Mouse (Mus musculus): Measurements from ENCODE around the gene Map3k5. TPM values are rescaled to one million over a fixed set of nuclear protein-coding genes. Genes with fewer than 3 reads are reported as not detected.

Gene Map3k5
- polyA plus RNA-seq, 1 experiment from 2014 or later: 3.1 TPM

DNA sequence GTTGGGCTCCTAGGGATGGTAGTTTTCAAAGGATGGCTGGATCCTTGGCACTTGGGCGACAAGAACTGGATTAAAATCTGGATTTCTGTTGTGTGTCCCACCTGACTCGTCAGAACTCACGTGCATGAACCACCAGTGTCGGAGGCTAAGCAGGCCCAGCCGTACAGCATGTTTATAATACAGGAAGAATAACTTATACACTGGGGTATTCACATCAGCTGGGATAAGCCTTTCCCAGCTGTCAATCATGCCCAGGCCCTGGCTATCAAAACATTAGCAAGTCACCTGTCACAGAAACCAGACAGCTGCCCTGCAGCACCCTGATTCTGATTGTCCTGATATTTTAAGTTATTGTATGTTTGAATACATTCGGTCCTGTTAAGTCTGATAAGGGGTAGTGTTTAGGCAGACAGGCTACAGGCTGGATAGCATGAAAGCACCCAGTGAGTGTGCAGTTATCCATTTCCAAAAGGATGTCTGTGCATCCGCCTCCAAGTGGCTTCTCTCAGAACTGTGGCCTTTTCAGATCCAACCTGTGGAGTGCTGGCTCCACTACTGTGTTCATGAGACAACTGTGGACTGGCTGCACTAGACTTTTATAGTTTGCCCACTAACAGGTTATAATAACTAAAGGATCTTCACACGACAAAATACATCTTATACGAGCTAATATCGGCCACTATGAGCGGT is 135.6 kb downstream of the Map3k5 start:
- no peak for ATAC-seq
- no peak overlapping the region for H3K27ac ChIP-seq (ENCODE audit: low read length)
- no peak overlapping the region for H3K4me2 ChIP-seq (replicated peaks; ENCODE audit: low read depth, low read length)
- 83% methylated on average over 11 of the region's 11 CpGs for WGBS
- H3K36me3 ChIP-seq (ENCODE audit: insufficient read depth, low read length): no peaks in the 10 kb centered on the region
- TF ChIP-seq EP300 (IDR thresholded peaks at IDR 0.05) (no peak), CTCF (IDR thresholded peaks at IDR 0.05) (no peak)
- H3K9me3 ChIP-seq (ENCODE audit: low read length): no peaks in the 10 kb centered on the region
- no peak for DNase-seq (ENCODE audit: low spot score)
- H3K27me3 ChIP-seq (replicated peaks; ENCODE audit: insufficient read depth, low read length): no peaks in the 10 kb centered on the region
- no peaks in the 10 kb centered on the region for H3K4me1 ChIP-seq (ENCODE audit: insufficient read depth, low read depth, low read length)
- no peak overlapping the region for H3K9ac ChIP-seq (replicated peaks; ENCODE audit: low read depth)
- H3K4me3 ChIP-seq (ENCODE audit: low read depth, low read length): no peak overlapping the region

DNA sequence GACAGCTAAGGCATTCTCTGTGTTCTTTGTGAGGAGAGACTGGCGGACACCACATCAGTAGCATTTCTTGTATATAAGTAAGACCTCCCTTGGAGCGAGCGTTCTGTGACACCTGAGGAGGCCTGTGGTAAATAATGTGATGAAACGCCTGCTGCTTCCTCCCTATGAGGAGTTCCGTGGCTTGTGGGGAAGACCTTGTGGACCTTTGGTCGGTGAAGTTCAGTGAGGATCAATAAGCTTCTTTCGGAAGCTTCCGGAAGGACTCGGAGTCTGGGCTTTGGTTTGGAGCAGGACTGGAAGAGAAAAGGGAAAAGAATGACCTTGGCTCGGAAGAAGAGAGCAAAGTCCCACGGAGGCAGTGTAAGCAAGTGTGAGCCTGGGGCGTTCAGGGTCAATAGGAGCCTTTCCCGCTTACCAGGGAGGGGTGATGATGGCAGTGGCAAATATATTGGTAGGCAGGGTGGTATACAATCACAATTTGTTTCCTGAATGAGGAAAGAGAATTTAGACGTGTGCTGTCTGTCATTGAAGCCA is 136.4 kb downstream of the Map3k5 start:
- TF ChIP-seq CTCF (IDR thresholded peaks at IDR 0.05) (no peak), EP300 (IDR thresholded peaks at IDR 0.05) (no peak)
- Histone ChIP-seq H3K4me3 (ENCODE audit: low read depth, low read length) (no peak overlapping the region), H3K4me1 (ENCODE audit: insufficient read depth, low read depth, low read length) (no peaks in the 10 kb centered on the region), H3K36me3 (ENCODE audit: insufficient read depth, low read length) (no peaks in the 10 kb centered on the region), H3K4me2 (replicated peaks; ENCODE audit: low read depth, low read length) (no peak overlapping the region), H3K9me3 (ENCODE audit: low read length) (no peaks in the 10 kb centered on the region), H3K27ac (ENCODE audit: low read length) (no peak overlapping the region), H3K27me3 (replicated peaks; ENCODE audit: insufficient read depth, low read length) (no peaks in the 10 kb centered on the region), H3K9ac (replicated peaks; ENCODE audit: low read depth) (no peak overlapping the region)
- 71% methylated on average over 14 of the region's 14 CpGs for WGBS
- ATAC-seq: no peak
- no peak for DNase-seq (ENCODE audit: low spot score)

DNA sequence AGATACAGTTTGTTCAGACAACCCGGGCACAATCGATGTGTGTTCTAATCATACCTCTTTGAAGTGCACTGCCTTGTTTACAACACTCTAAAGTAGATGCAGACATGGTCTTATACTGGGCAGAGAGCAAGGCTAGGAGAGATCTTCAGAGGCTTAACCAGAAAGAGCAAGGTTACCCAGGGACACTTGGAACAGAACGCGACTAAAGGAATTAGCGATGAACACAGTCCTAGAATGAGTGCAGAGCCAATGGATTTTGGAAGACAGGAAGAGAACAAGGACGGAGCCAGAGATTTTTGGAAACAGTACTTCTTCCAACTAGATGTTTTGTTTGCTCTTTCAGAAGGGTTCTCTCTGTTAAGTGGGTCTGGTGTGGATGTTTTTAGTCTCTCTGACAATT is 137.4 kb downstream of the Map3k5 start:
- no peak for DNase-seq (ENCODE audit: low spot score)
- WGBS: 70% methylated on average over 6 of the region's 6 CpGs
- H3K4me3 ChIP-seq (ENCODE audit: low read depth, low read length): no peak overlapping the region
- no peak for ATAC-seq
- no peaks in the 10 kb centered on the region for H3K9me3 ChIP-seq (ENCODE audit: low read length)
- H3K27ac ChIP-seq (ENCODE audit: low read length): no peak overlapping the region
- no peak overlapping the region for H3K4me2 ChIP-seq (replicated peaks; ENCODE audit: low read depth, low read length)
- no peak for TF ChIP-seq EP300 (IDR thresholded peaks at IDR 0.05)
- no peak for TF ChIP-seq CTCF (IDR thresholded peaks at IDR 0.05)
- no peak overlapping the region for H3K9ac ChIP-seq (replicated peaks; ENCODE audit: low read depth)
- no peaks in the 10 kb centered on the region for H3K27me3 ChIP-seq (replicated peaks; ENCODE audit: insufficient read depth, low read length)
- no peaks in the 10 kb centered on the region for H3K4me1 ChIP-seq (ENCODE audit: insufficient read depth, low read depth, low read length)
- no peaks in the 10 kb centered on the region for H3K36me3 ChIP-seq (ENCODE audit: insufficient read depth, low read length)

DNA sequence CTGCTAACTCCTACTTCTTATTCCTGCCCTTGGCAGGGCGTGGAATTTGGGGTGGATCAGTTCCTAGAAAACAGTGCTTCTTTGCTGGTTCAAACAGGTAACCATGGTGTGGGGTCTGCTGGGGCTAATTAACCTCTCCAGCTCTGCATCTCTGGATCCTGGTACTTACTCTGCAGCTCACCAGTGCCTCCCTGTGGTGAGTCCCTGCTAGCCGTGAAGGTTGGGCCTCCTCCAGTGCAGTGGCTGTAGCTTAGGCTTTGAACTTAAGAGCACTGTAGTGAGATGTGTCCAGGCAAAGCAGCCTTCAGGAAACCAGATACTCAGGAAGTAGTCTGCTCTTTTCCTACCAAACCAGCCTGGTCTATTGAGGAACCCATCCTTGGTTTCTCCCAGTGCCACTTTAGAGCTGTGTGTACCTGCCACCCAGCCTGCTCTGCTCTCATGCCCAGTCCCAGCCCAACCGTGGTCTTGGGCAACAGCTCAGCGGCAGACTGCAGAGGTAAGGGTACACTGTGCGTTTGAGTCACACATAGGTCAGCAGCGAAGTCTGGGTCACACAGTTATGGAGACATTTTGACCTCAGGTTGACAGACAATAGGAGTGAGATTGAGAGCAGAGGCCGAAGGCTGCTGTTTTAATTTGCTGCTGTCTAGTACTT is 139.1 kb downstream of the Map3k5 start:
- WGBS: 54% methylated on average over 7 of the region's 7 CpGs
- H3K36me3 ChIP-seq (ENCODE audit: insufficient read depth, low read length): no peaks in the 10 kb centered on the region
- no peaks in the 10 kb centered on the region for H3K4me1 ChIP-seq (ENCODE audit: insufficient read depth, low read depth, low read length)
- no peak overlapping the region for H3K4me3 ChIP-seq (ENCODE audit: low read depth, low read length)
- H3K9me3 ChIP-seq (ENCODE audit: low read length): no peaks in the 10 kb centered on the region
- DNase-seq (ENCODE audit: low spot score) (peak; percentile 73), ATAC-seq (peak; percentile 69)
- H3K9ac ChIP-seq (replicated peaks; ENCODE audit: low read depth): no peak overlapping the region
- H3K27ac ChIP-seq (ENCODE audit: low read length): no peak overlapping the region
- no peaks in the 10 kb centered on the region for H3K27me3 ChIP-seq (replicated peaks; ENCODE audit: insufficient read depth, low read length)
- no peak overlapping the region for H3K4me2 ChIP-seq (replicated peaks; ENCODE audit: low read depth, low read length)
- TF ChIP-seq EP300 (IDR thresholded peaks at IDR 0.05): no peak
- peak; percentile 92 for TF ChIP-seq CTCF (IDR thresholded peaks at IDR 0.05)

DNA sequence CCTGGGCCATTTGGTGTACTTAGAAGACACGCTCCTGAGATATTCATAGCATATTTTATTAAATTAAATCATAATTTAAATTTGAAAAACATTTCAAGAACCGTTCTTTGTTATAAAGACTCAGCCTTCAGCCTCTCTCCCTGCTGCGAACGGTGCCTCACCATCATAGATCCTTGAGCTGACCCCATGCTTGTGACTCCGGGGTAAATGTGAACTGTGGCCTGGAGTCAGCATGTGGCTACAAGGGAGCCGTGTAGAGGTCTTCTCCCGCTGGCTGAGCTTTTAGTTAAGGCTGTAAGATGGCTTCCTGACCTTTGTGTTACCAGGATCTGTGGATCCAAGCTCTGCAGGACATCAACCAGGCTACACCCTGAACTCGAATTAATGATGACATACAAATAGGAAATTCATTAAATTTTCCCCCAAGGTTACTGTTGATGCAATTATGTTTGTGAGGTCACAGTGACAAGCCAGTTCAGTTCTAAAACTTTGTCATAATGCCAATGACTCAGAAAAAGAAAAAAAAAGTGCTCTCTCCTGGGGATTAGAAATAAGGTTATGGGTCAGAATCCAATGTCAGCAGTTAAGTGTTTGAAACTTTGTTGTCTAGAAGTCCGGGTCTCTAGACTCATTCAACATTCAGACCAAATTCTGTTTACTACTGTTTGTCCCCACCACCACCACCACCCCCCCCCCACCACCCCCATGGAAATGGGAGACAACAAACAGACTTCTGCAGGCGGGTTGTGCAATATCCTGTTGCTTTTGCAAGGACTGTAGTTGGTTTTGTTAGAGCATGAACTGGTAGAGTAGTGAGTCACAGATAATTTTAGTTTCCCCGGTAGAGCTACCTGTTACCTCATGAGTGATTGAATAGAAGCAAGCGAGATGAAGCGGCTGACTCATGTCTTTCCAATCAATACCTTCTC is 142.5 kb downstream of the Map3k5 start:
- Histone ChIP-seq H3K27me3 (replicated peaks; ENCODE audit: insufficient read depth, low read length) (no peaks in the 10 kb centered on the region), H3K4me2 (replicated peaks; ENCODE audit: low read depth, low read length) (no peak overlapping the region), H3K4me1 (ENCODE audit: insufficient read depth, low read depth, low read length) (no peaks in the 10 kb centered on the region), H3K27ac (ENCODE audit: low read length) (no peak overlapping the region), H3K4me3 (ENCODE audit: low read depth, low read length) (no peak overlapping the region), H3K9me3 (ENCODE audit: low read length) (no peaks in the 10 kb centered on the region), H3K36me3 (ENCODE audit: insufficient read depth, low read length) (no peaks in the 10 kb centered on the region), H3K9ac (replicated peaks; ENCODE audit: low read depth) (no peak overlapping the region)
- no peak for TF ChIP-seq CTCF (IDR thresholded peaks at IDR 0.05)
- TF ChIP-seq EP300 (IDR thresholded peaks at IDR 0.05): no peak
- WGBS: 67% methylated on average over 13 of the region's 13 CpGs
- DNase-seq (ENCODE audit: low spot score) (peak; percentile 79), ATAC-seq (peak; percentile 75)

DNA sequence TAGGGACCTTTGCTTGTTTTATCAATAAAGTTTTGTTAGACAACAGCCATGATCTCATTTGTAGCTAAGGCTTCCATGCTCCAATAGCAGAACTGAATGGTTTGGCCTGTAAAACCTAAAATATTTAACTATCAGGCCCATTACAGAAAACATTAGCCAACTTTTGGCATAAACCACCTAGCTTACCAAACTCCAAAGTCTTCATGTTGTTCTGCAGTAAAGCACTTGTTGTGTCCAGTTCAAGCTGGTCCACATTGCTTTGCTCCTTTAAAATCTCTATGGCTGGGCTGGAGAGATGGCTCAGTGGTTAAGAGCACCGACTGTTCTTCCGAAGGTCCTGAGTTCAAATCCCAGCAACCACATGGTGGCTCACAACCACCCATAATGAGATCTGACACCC is 144.1 kb downstream of the Map3k5 start:
- 95% methylated on average over 2 of the region's 2 CpGs for WGBS
- no peaks in the 10 kb centered on the region for H3K27me3 ChIP-seq (replicated peaks; ENCODE audit: insufficient read depth, low read length)
- ATAC-seq: no peak

More for the DNA sequence above, 144.1 kb downstream of the Map3k5 start:
- TF ChIP-seq EP300 (IDR thresholded peaks at IDR 0.05): no peak
- TF ChIP-seq CTCF (IDR thresholded peaks at IDR 0.05): no peak
- H3K9ac ChIP-seq (replicated peaks; ENCODE audit: low read depth): no peak overlapping the region
- H3K4me2 ChIP-seq (replicated peaks; ENCODE audit: low read depth, low read length): no peak overlapping the region
- no peaks in the 10 kb centered on the region for H3K36me3 ChIP-seq (ENCODE audit: insufficient read depth, low read length)
- no peaks in the 10 kb centered on the region for H3K9me3 ChIP-seq (ENCODE audit: low read length)
- no peak overlapping the region for H3K27ac ChIP-seq (ENCODE audit: low read length)
- H3K4me1 ChIP-seq (ENCODE audit: insufficient read depth, low read depth, low read length): no peaks in the 10 kb centered on the region
- DNase-seq (ENCODE audit: low spot score): no peak
- H3K4me3 ChIP-seq (ENCODE audit: low read depth, low read length): no peak overlapping the region
